Mouse (Mus musculus) olfactory bulb, adult 2 months (tissue): ENCODE data around the gene Chgb.

ENCODE experiments used
- CTCF ChIP-seq: fragments of 200-500 bp; IDR thresholded peaks from 2 replicates; pipeline ENCODE4 v1.5.1; 2012; ENCODE audit warnings: low read depth, mild to moderate bottlenecking, low read length, moderate library complexity; ENCODE audit not compliant: insufficient read depth
- POLR2A ChIP-seq: fragments of 200-500 bp; IDR thresholded peaks from 2 replicates; pipeline ENCODE4 v1.6.1; 2012; ENCODE audit warnings: mild to moderate bottlenecking, low read depth, low read length, moderate library complexity; ENCODE audit not compliant: insufficient read depth

DNA sequence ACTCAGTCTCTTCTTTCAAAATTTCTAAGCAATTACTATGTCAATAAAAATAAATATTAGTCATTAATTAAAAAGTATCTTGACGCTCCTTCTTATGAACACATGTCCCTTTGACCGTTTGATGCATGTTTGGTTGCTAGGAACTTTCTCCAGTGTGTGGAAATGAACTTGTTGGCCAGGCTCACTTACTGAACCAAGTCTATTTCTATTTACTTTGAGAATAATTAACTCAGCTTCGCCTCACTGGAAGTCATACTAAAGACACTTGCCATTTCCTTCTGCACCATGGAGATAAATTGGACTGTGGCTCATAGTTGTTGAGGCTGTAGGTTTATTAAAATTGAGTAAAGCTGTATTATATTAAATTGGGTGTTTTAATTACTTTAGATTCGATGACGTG lies 48.1 kb upstream of the Chgb start:
- TF ChIP-seq POLR2A, result no peak
- no peak for TF ChIP-seq CTCF
